Mouse (Mus musculus): ENCODE measurements around the gene Hoxa11. TPM values are rescaled to one million over a fixed set of nuclear protein-coding genes. Genes with fewer than 3 reads are reported as not detected.

Hoxa11 gene
- polyA plus RNA-seq, 2 experiments = 31.1 to 32.6 TPM

DNA sequence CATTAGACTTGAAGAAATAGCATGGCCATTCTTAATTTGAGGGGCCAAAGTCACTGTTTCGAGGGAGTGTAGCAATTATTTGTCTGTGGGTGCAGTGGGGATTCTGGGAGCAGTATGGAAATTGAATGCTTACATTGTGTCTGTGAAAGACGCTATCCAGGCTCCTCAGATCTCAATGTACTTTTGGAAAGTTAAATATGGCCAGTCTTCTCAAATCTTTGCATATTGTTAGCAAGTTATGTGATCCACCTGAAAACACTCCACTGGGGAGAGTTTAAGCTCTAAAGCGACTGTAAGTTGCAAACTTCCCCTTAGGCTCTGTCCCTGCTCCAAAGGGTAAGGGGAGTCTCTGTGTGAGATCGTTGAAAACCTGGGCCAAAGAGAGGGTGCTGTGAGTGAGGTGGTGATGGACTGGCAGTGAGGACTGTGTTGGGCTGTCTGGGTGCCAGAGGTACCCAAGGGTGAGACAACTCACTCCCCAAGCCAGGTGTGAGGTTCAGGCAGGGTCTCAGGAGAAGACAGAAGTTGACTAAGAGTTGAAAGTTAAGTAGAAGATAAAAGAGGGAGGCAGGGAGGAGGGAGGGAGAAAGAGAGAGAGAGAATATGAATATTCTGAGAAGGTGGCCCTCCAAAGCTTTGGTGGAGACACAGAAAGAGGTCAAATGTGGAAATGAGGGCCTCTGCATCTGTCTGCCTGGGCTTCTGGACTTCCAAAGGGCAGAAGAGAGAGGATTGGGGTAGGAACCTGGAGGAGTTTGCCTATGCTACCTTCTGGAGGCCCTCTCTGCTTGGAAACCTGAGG is 38.5 kb downstream of the Hoxa11 start:
- 34% methylated on average over 4 of the region's 4 CpGs for WGBS
- TF ChIP-seq POLR2A (IDR thresholded peaks at IDR 0.05; ENCODE audit: borderline replicate concordance, extremely low read depth, insufficient read depth, insufficient read length) = no peak
- peaks cover 35% of the 10 kb centered on the region; the same call in 1 of the 2 replicates for H3K27me3 ChIP-seq (ENCODE audit: control insufficient read depth, insufficient read depth, low read length)
- H3K4me3 ChIP-seq (replicated peaks; ENCODE audit: low read length) = no peak overlapping the region
- no peak overlapping the region for H3K27ac ChIP-seq (replicated peaks; ENCODE audit: low read depth, low read length)
- peaks cover 35% of the 10 kb centered on the region for H3K36me3 ChIP-seq (ENCODE audit: control insufficient read depth, insufficient read depth, low read length)
- H3K9me3 ChIP-seq (ENCODE audit: control insufficient read depth, low read length) = no peaks in the 10 kb centered on the region
- ATAC-seq (ENCODE audit: low FRiP score, low read depth) (no peak), DNase-seq (ENCODE audit: low spot score) (no peak)
- H3K4me2 ChIP-seq (replicated peaks; ENCODE audit: low read depth, low read length, severe bottlenecking) = peak overlapping the region; percentile 91
- H3K4me1 ChIP-seq (ENCODE audit: control insufficient read depth, insufficient read depth, low read length) = peaks cover 64% of the 10 kb centered on the region
- no peak overlapping the region for H3K9ac ChIP-seq (ENCODE audit: low read depth, low read length, severe bottlenecking)

DNA sequence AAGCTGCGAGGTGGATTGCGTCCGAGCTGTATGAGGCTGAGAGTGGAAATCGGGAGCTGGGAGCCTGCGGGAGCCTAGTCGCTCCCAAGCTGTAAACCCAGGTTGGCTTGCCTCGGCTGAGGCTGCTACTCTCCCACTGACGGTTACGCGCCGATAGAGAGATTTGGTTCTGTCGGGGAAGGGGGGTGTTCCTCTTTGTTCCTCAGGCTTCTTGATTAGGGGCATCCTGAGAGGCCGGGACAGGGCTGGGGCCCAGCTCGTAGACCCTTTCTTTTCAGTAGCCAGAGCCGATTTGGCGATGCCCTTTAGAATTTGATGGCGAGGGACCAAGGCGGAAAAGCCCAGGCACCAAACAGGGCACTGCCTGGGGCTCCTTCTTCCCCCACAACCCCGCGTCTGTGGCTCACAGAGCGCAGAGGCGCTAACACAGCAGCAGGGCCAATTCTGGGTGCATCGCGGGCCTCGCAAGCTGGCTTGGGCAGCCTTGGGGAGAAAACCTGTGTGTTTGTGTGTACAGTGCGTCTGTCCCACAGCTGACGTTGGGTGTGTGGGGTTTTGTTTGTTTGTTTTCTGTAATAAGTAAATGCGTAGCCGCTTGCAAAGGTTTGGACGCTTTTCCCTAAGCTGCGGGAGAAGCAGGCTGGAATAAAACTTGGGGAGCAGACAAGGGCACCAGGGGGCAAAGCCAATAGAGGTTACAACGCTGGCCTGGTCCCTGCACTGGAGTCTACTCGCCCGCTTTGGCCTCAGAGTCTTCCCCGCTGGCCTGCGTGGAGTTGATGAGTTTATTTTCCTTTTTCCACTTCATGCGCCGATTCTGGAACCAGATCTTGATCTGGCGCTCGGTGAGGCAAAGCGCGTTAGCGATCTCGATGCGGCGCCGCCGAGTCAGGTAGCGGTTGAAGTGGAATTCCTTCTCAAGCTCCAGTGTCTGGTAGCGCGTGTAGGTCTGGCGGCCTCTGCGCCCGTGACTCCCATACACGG is 39.7 kb downstream of the Hoxa11 start:
- 0 out of 2 replicates have a peak overlapping the region, but pooled peaks have one; percentile 38 for H3K27ac ChIP-seq (replicated peaks; ENCODE audit: low read depth, low read length)
- DNase-seq (ENCODE audit: low spot score) (no peak), ATAC-seq (ENCODE audit: low FRiP score, low read depth) (no peak)
- H3K9me3 ChIP-seq (ENCODE audit: control insufficient read depth, low read length) = no peaks in the 10 kb centered on the region
- WGBS = 21% methylated on average over 51 of the region's 55 CpGs
- H3K4me1 ChIP-seq (ENCODE audit: control insufficient read depth, insufficient read depth, low read length) = peaks cover 57% of the 10 kb centered on the region
- peaks cover 30% of the 10 kb centered on the region; the same call in 1 of the 2 replicates for H3K27me3 ChIP-seq (ENCODE audit: control insufficient read depth, insufficient read depth, low read length)
- no peak for TF ChIP-seq POLR2A (IDR thresholded peaks at IDR 0.05; ENCODE audit: borderline replicate concordance, extremely low read depth, insufficient read depth, insufficient read length)
- H3K4me3 ChIP-seq (replicated peaks; ENCODE audit: low read length) = peak overlapping the region; percentile 10
- peak overlapping the region; percentile 91 for H3K4me2 ChIP-seq (replicated peaks; ENCODE audit: low read depth, low read length, severe bottlenecking)
- peak overlapping the region; percentile 25; the same call in 1 of the 2 replicates for H3K9ac ChIP-seq (ENCODE audit: low read depth, low read length, severe bottlenecking)
- H3K36me3 ChIP-seq (ENCODE audit: control insufficient read depth, insufficient read depth, low read length) = peaks cover 39% of the 10 kb centered on the region

DNA sequence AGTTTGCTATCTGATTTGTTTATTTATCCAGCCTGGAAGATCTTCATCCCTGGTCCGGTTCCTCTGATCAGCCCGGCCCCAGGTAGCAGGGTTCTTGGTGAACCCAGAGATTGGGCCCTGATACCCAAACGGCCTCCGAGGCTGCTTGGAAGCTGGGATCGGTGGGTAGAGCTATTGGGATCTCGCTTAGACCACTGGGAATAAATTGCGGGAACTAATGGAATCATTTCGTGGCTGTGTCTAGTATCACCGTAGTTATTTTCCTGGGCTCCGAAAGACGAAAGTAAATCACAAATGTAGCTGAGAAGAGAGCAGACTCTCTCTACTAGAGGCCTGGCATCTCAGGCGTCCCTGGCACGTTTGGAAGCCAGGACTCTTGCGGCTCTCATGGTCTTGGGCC is 40.4 kb downstream of the Hoxa11 start:
- Histone ChIP-seq H3K9me3 (ENCODE audit: control insufficient read depth, low read length) (no peaks in the 10 kb centered on the region), H3K4me2 (replicated peaks; ENCODE audit: low read depth, low read length, severe bottlenecking) (peak overlapping the region; percentile 91), H3K9ac (ENCODE audit: low read depth, low read length, severe bottlenecking) (0 out of 2 replicates have a peak overlapping the region, but pooled peaks have one; percentile 25), H3K36me3 (ENCODE audit: control insufficient read depth, insufficient read depth, low read length) (peaks cover 39% of the 10 kb centered on the region), H3K4me1 (ENCODE audit: control insufficient read depth, insufficient read depth, low read length) (peaks cover 59% of the 10 kb centered on the region), H3K27me3 (ENCODE audit: control insufficient read depth, insufficient read depth, low read length) (peaks cover 29% of the 10 kb centered on the region), H3K27ac (replicated peaks; ENCODE audit: low read depth, low read length) (0 out of 2 replicates have a peak overlapping the region, but pooled peaks have one; percentile 38), H3K4me3 (replicated peaks; ENCODE audit: low read length) (peak overlapping the region; percentile 46)
- no peak for ATAC-seq (ENCODE audit: low FRiP score, low read depth)
- WGBS = 26% methylated on average over 14 of the region's 14 CpGs
- no peak for DNase-seq (ENCODE audit: low spot score)
- TF ChIP-seq POLR2A (IDR thresholded peaks at IDR 0.05; ENCODE audit: borderline replicate concordance, extremely low read depth, insufficient read depth, insufficient read length) = no peak

DNA sequence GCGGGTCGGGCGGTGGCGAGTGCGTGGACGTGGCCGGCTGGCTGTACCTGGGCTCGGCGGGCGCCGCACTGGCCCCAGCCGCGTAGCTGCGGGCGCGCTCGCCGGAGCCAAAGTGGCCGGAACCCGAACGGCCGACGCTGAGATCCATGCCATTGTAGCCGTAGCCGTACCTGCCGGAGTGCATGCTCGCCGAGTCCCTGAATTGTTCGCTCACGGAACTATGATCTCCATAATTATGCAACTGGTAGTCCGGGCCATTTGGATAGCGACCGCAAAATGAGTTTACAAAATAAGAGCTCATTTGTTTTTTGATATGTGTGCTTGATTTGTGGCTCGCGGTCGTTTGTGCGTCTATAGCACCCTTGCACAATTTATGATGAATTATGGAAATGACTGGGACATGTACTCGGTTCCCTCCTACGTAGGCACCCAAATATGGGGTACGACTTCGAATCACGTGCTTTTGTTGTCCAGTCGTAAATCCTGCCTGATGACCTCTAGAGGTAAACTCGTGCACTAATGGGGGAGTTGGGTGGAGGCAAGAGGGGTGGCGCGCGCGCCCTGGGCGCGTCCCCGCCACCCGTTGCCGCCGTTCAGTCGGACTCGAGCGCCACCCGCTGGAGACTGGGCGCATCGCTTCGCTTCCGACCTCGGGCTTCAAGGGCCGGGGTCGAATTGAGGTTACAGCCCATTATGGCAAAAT is 41.4 kb downstream of the Hoxa11 start, which contains the start of gene Hoxa5:
Gene Hoxa5, minus strand, starts transcription at position 538 of the 703 bp plus-strand sequence.
- H3K27me3 ChIP-seq (ENCODE audit: control insufficient read depth, insufficient read depth, low read length) = peaks cover 33% of the 10 kb centered on the region
- H3K9me3 ChIP-seq (ENCODE audit: control insufficient read depth, low read length) = no peaks in the 10 kb centered on the region
- H3K4me1 ChIP-seq (ENCODE audit: control insufficient read depth, insufficient read depth, low read length) = peaks cover 52% of the 10 kb centered on the region
- 4% methylated on average over 65 of the region's 65 CpGs for WGBS
- peak within 1 kb of the TSS; percentile 91 for H3K4me2 ChIP-seq (replicated peaks; ENCODE audit: low read depth, low read length, severe bottlenecking)
- TF ChIP-seq POLR2A (IDR thresholded peaks at IDR 0.05; ENCODE audit: borderline replicate concordance, extremely low read depth, insufficient read depth, insufficient read length) = no peak
- H3K36me3 ChIP-seq (ENCODE audit: control insufficient read depth, insufficient read depth, low read length) = peaks cover 39% of the 10 kb centered on the region
- peak within 1 kb of the TSS; percentile 56 for H3K9ac ChIP-seq (ENCODE audit: low read depth, low read length, severe bottlenecking)
- peak within 1 kb of the TSS; percentile 46 for H3K4me3 ChIP-seq (replicated peaks; ENCODE audit: low read length)
- 0 out of 2 replicates have a peak within 1 kb of the TSS, but pooled peaks have one; percentile 38 for H3K27ac ChIP-seq (replicated peaks; ENCODE audit: low read depth, low read length)
- DNase-seq (ENCODE audit: low spot score) (peak; percentile 74), ATAC-seq (ENCODE audit: low FRiP score, low read depth) (0 out of 2 replicates have a peak, but pooled peaks have one; percentile 23)

Data from limb, embryonic 14.5 days (tissue).